Mouse (Mus musculus): ENCODE data around the gene Mtrf1.

- TF ChIP-seq CTCF (IDR thresholded peaks at IDR 0.05; ENCODE audit: insufficient read depth, low read depth, low read length) (no peak), POLR2A (IDR thresholded peaks at IDR 0.05; ENCODE audit: insufficient read depth, low read depth, low read length) (no peak)
These were observed 10.1 kb downstream of the Mtrf1 start for GRCm38 (mm10) chr14:79407641-79408040.
